Mouse (Mus musculus): ENCODE measurements around the gene Alpl.
A peak's percentile ranks its signal among the peaks of the same experiment; 100 is the strongest.

Gene Alpl

DNA sequence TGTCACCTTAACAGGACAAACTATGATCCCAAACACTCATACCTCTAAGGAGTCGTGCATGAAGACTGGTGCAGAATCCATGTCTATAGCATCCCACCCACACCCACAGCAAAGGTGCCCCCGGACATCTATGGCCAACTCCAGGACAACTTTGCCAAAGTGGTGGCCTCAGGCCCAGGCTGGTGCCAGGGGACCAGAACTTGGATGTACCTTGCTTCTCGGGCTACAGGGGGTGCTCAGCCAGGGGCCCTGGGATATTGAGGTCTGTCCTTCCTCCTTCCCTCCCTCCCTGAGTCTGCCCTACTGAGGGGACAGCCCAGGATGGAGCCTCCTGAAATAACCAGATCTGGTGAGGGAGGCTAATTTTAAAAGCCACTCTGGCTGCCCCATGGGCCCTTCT lies 63.8 kb downstream of the Alpl start:
- no peak for DNase-seq

DNA sequence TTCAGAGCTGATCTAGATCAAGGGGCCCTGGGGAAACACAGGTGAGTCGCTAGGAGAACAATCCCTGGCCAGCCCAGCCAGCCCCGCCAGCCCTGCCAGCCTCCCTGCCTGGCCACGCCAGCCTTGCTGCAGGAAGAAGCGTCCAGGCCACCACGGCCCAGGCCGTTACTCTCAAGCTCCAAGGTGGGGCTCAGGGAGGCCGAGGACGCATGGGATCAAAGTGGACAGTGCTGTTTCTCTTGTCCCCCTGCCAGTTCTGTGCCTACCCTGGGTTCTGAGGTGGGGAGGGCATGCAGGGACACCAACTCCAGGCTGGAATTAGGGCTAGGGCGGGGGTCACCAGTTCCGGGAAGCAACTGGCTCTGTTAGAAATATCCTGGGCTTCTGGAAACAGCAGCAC lies 64.3 kb downstream of the Alpl start:
- no peak for DNase-seq

- DNase-seq: no peak
Observed at GRCm38 (mm10) chr4:137730757-137731156, 65.4 kb downstream of the Alpl start.

DNA sequence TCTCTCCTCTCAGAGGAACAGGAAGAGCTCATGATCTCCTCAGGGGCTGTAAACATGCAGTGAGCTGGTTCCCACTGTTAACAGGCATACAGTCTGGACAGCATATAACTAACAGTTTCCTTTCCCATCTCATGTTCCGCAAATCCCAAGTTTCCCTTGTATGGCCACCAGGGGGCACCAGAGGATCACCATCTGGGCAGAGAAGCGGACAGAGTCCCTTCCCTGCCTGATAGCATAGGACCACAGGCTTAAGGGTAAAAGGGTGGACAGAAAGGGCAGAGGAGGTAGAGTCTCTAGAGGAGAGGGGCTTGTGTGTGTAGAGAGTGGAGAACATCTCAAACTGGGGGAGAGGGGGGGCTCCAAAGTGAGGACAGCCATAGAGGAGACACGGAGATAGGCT lies 66.0 kb downstream of the Alpl start:
- DNase-seq: peak; percentile 92

GRCm38 (mm10) chr4:137729155-137729855 lies 66.9 kb downstream of the Alpl start:
- DNase-seq: no peak

DNA sequence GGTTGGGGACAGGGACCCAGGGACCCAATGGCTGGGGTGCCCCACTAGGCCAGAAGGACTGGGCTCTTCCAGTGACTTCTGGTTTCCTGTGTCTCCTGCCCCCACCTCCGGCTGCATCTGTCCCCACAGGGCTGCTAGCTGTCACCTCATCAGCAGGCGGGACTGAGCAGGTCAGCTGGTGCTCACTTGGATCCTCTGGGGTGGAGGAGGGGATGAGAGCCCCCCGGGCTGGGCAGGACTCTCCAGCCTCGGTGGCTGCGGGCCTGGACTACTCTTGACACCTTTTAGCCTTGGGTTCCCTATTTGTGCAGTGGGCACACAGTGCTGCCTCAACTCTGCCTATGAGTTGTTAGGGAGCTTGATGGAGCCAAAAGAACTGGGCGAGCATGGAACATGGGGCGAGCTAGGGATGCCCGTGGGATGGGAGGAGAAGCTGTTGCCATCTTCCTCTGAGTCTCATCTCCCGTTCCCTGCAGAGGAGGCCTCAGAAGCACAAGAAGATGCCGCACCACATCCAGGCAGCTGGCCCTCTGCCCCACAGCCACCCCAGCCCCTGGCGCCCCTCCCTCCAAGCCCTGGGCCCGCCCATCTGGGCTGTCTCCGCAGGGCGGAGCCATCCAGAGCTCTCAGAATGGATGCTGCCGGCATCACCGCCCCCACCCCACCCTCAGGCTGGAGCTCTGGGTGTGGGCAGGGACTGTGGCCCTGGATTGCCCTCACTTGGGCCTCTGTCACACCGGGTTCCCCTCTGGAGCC lies 67.6 kb downstream of the Alpl start:
- peak; percentile 80 for DNase-seq

DNA sequence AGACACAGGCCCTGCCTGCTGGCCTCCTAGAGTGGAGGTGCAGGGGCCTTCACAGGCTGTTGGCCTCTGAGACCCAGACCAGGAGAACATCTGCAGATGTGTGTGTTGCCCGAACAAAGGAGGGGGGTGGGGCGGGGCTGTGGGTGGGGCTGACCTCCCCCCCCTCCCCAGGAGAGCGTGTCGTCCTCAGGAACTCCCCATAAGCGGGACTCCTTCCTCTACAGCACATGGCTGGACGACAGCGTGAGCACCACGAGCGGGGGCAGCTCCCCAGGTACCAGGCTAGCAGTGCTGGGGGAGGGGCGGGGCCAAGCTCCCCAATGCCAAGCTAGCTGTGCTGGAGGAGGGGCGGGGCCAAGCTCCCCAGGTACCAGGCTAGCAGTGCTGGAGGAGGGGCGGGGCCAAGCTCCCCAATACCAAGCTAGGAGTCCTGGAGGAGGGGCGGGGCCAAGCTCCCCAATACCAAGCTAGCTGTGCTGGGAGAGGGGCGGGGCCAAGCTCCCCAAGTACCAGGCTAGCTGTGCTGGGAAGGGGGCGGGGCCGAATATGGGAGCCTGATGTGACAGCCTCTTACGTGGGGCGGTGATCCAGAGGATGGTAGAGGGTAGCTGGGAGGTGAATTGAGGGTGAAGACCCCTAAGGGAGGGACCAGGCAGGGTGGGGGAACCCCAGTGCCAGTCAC lies 68.5 kb downstream of the Alpl start:
- DNase-seq: peak; percentile 70

GRCm38 (mm10) chr4:137726739-137727505 lies 69.3 kb downstream of the Alpl start:
- DNase-seq: no peak

DNA sequence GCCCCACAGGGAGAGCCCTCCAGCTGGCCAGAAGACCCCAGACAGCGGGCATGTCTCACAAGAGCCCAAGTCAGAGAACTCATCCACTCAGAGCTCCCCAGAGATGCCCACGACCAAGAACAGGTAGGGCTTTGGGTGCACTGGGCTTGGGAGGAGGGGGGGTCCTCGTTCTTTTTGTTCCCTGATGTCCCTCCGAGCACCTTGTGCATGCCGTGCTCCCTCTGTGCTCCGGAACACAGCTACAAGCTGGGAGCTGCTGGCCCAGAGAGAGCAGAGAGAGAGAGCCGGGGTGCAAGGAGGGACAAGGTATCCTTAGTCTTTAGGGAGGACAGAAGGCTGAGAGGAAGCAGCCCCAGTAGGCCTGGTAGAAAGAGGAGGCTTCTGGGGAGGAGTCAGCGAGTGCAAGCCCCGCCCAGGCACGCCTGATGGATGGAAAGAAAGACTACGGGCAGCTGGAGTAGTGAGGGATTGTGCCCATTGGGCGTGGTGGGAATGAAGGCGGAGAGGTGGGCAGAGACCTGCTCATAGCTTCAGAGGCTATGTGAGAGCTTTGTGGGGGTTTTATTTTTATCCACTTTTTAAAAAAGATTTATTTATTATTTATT lies 70.5 kb downstream of the Alpl start:
- DNase-seq: no peak

- peak; percentile 70 for DNase-seq
Observed at GRCm38 (mm10) chr4:137724766-137725165, 71.4 kb downstream of the Alpl start.

- DNase-seq: no peak
Observed at GRCm38 (mm10) chr4:137724212-137724611, 72.0 kb downstream of the Alpl start.

DNA sequence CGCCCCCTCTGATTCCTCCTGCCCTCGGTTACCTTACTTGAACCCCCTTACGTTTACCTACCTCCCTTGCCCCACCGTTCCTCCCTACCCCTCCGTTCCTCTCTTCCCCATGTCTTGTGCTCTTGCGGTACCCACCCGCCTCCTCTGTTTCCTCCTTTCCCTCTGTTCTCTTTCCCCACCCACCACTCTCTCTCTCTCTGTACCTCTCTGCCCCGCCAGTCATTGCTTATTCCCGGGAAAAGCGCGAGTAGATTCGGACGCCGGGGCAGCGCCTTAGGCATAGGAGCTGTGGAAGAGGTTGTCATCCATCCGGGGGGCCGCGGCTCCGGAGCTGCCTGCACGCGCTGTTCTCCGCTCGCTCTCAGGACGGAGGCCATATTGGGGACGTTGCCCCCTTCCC lies 72.7 kb downstream of the Alpl start:
- DNase-seq: no peak

DNA sequence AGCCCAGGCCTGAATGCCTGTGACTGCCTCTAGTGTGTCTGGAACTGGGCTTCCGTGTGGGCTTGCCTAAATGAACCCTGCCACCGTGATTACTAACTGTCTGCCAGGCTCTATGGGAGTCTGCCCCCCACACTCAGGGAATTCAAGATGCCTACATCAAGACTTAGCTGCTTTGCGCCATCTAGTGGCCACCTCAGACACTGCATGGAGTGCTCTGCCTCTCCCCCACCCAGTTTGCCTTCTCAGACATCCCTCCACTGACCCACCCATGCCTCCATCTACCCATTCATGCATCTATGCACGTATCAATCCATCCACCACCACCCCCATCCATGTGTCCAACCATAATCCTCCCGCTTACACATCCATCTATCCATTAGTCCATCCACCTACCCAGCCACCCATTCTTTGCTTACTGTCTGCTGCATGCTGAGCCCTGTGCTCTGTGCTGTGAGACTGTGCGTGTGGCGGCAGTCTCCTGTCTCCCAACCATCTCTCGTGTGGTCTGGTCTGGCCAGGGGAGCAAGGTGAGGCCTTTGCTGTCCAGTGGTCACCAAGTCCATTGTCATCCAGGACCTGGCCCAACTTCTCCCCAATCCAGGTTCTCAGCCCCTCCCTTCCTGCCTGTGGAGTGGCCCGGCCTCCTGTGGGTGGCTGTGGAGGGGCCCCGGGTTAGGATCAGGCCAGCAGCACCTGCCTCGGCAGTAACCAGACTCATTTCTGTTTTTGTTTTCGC lies 73.3 kb downstream of the Alpl start:
- peak; percentile 87 for DNase-seq

DNA sequence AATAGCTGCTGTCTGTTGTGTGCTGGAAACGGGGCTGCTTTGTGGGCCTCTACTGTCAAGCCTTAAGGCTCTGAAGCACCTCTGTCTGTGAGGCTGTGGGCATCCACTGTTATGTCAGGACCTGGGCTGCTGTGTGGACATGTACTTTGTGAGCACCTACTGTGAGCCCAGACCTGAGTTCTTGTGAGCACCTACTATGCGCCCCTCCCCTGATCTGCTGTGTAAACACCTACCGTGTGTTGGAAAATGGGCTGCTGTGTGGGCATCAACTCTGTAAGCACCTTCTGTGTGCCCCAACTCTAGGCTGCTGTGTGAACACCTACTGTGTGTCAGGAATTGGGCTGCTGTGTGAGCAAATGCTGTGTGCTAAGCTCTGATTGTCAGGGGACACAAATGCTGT lies 74.0 kb downstream of the Alpl start:
- DNase-seq: no peak

DNA sequence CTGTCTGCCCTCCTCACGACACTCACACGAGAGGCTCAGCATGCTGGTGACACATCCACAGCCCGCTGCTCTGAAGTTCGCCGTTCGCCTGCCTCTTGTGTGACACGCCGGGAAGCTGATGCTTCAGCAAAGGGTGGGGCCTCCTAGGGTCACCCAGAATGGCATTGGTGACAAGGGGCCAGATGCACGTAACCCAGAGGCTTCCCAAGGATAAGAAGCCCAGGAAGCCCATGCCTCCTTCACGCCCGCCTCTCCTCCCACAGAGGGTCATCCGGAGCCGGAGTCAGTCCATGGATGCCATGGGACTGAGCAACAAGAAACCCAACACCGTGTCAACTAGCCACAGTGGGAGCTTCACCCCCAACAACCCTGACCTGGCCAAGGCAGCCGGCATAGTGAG lies 74.6 kb downstream of the Alpl start:
- no peak for DNase-seq

- no peak for DNase-seq
Observed at GRCm38 (mm10) chr4:137719378-137720077, 76.7 kb downstream of the Alpl start.

- no peak for DNase-seq
Observed at GRCm38 (mm10) chr4:137717671-137718070, 78.5 kb downstream of the Alpl start.

DNA sequence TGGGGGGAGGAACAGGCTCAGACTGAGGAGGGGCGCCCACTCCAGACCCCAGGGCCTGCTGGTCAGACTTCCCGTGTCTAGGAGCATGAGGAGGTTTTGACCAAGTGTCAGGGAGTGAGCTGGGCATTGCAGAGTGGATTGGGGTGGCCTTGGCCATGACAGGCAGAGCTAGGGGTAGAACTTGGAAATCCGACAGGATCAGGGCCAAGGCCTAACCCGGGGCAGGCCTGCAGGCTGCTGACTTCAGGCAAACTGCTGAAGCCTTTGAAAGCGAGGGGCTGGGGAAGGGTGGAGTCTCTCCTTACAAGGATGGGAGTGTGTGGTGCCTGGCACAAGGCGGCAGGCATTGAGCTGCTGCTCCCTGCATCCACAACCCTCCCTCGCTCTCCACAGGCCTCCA lies 79.2 kb downstream of the Alpl start:
- no peak for DNase-seq

DNA sequence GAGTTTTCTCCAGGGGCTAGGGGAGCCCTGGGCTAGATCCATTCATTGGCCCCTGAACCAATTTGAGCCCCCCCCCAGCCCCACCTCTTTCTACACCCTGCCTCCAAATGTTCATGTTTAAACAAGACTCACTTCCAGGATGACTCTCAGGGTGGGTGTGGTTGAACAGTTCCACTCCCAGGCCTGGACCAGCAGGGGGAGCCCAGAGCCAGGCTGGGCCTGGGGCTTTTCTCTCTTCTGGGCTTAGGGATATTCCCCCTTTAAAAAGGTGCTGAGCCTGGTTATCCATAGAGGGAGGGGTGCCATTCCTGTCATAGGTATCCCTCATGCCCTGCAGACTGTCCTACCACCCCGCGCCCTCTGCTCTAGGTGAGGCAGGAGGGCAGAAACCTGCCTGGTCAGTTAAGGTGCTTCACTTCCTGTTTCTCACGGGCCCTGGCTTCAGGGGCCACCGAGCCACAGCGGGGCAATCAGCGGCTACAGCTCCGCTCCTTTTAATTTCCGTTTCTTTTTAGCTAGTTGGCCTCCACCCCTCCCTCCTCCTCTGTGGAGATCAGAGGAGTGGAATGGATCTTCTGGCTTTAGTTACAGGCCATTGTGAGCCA lies 82.1 kb downstream of the Alpl start:
- DNase-seq: no peak

DNA sequence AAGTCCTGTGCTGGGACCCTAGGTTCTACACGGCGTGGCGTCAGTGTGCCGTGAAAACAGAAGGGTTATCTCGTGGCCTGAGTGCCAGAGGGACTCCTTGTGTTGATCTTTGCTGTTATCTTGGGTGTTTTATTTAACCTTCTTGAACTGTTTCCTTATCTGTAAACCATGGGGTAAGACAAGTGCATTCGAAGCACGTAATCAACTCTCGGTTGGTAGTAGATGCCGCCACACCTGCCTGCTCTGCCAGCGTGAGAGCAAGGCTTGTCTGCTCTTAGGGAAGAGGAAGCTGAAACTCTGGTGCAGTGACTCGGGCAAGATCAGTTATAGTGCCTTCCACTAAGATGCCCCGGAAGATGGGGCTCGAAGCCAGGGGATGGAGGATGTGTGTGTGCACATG lies 83.2 kb downstream of the Alpl start:
- no peak for DNase-seq
